Mouse (Mus musculus) E14TG2a.4 (cell line): ENCODE measurements around the gene Calcoco2.

Experiments
- H3K27me3 ChIP-seq: 2 replicates; pipeline ENCODE4 v1.6.1; 2014; ENCODE audit warnings: low read length, control low read depth; ENCODE audit not compliant: insufficient read depth
- H3K36me3 ChIP-seq: 2 replicates; pipeline ENCODE4 v1.6.1; 2014; ENCODE audit warnings: low read length, control low read depth; ENCODE audit not compliant: insufficient read depth
- H3K4me1 ChIP-seq: replicated peaks from 2 replicates; pipeline ENCODE4 v1.6.1; 2014; ENCODE audit warnings: low read depth, low read length, control low read depth
- H3K4me3 ChIP-seq: replicated peaks from 2 replicates; pipeline ENCODE4 v1.5.1; 2014; ENCODE audit warnings: mild to moderate bottlenecking, low read length
- H3K9me3 ChIP-seq: 2 replicates; pipeline ENCODE4 v1.6.1; 2014; ENCODE audit warnings: low read length, control low read depth
- CTCF ChIP-seq: conservative IDR thresholded peaks from 2 replicates; pipeline ENCODE4 v1.5.1; 2014; ENCODE audit warnings: low read length
- NANOG ChIP-seq: IDR thresholded peaks from 2 replicates; pipeline ENCODE4 v1.6.1; 2014; ENCODE audit warnings: borderline replicate concordance, low read length, mixed read lengths
- POU5F1 ChIP-seq: IDR thresholded peaks from 2 replicates; pipeline ENCODE4 v1.6.1; 2014; ENCODE audit warnings: low read length, borderline replicate concordance

Calcoco2 gene

DNA sequence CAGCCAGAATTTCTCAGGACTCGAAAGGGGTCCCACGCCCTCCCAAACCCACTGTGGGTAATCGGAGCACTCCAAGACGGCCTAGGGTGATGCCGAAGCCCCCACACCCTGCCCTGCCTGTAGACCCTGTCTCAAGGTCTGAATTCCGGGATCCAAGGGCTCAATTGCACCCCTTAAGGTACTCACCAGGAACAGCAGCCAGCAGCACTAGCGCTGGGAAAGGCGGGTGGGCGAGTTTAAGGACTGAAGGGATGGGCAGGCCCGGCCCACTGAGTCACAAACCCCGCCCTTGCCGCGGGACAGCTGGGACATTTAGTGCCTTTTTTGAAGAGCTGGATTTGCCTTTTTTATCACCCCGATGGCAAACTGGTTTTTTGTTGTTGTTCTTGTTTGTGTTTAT, at the start of gene Calcoco2:
Calcoco2 (minus strand) TSS at position 214 of the 400 bp plus-strand sequence.
- TF ChIP-seq NANOG (no peak), CTCF (peak; percentile 61)
- no peaks in the 10 kb centered on the region for H3K36me3 ChIP-seq

DNA sequence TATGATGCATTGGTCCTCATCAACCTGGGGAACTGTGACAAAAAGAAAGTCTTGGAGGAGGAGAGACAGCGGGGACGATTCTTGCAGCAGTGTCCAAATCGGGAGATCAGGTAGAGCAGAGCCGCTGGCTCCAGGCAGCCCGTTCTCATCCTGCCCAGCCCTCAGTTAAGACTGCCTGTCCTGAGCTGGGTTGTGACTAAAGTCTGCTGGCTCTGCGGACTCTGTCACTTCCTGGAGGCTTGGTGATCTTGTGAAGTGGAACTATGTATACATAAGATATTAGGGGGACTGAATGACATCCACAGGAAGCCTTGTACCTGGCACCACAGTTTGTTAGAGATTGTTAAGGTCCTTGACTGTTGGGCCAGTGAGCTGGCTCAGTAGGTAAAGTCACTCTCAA, 35.7 kb upstream of the Calcoco2 start:
- no peak for TF ChIP-seq POU5F1
- no peak for TF ChIP-seq CTCF
- TF ChIP-seq NANOG, result no peak
- H3K9me3 ChIP-seq, result 0 out of 2 replicates have a peak, but pooled peaks cover 3% of the 10 kb centered on the region
- peaks cover 39% of the 10 kb centered on the region for H3K4me1 ChIP-seq
- H3K36me3 ChIP-seq, result no peaks in the 10 kb centered on the region
- peaks cover 63% of the 10 kb centered on the region for H3K27me3 ChIP-seq
- no peak overlapping the region for H3K4me3 ChIP-seq

More for the DNA sequence above, at the start of gene Calcoco2:
- Histone ChIP-seq H3K27me3 (no peaks in the 10 kb centered on the region), H3K4me1 (peaks cover 48% of the 10 kb centered on the region), H3K9me3 (no peaks in the 10 kb centered on the region), H3K4me3 (peak within 1 kb of the TSS; percentile 64)

GRCm38 (mm10) chr11:96145622-96146270, 34.0 kb upstream of the Calcoco2 start:
- peak overlapping the region; percentile 39; the same call in 1 of the 2 replicates for H3K4me3 ChIP-seq
- no peaks in the 10 kb centered on the region for H3K36me3 ChIP-seq
- TF ChIP-seq CTCF, result peak; percentile 68
- no peak for TF ChIP-seq NANOG
- H3K27me3 ChIP-seq, result peaks cover 46% of the 10 kb centered on the region
- H3K9me3 ChIP-seq, result 0 out of 2 replicates have a peak, but pooled peaks cover 3% of the 10 kb centered on the region
- peaks cover 49% of the 10 kb centered on the region for H3K4me1 ChIP-seq

GRCm38 (mm10) chr11:96143766-96144165, 32.0 kb upstream of the Calcoco2 start:
- TF ChIP-seq NANOG (no peak), CTCF (no peak), POU5F1 (no peak)
- 0 out of 2 replicates have a peak, but pooled peaks cover 1% of the 10 kb centered on the region for H3K9me3 ChIP-seq
- H3K4me1 ChIP-seq, result peaks cover 66% of the 10 kb centered on the region

DNA sequence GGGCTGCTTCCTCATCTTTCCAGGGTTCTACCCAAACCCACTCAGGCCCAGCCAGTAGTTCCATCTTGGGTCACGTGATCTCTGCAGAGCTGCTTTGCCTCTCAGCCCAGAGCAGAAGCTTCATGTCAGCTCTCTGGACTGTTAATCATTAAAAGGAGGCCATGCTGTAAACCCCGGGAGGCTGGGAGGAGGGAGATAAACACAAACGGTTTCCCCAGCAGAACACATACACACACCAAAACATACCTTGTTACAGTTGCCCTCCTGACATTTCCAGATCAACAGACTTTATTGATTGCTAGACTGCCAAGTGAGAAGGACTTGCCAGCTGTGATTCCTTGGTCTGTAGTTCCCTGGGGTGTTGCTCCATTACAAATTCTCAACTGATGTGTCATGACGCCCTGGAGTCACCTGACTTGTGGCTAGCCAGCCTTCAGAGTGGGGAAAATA, 29.0 kb upstream of the Calcoco2 start:
- H3K4me1 ChIP-seq, result peaks cover 69% of the 10 kb centered on the region
- peaks cover 22% of the 10 kb centered on the region for H3K27me3 ChIP-seq
- no peak overlapping the region for H3K4me3 ChIP-seq
- no peaks in the 10 kb centered on the region for H3K9me3 ChIP-seq
- no peaks in the 10 kb centered on the region for H3K36me3 ChIP-seq
- TF ChIP-seq CTCF (no peak), NANOG (no peak), POU5F1 (no peak)

More at GRCm38 (mm10) chr11:96143766-96144165, 32.0 kb upstream of the Calcoco2 start:
- H3K36me3 ChIP-seq, result no peaks in the 10 kb centered on the region
- peaks cover 43% of the 10 kb centered on the region for H3K27me3 ChIP-seq
- H3K4me3 ChIP-seq, result no peak overlapping the region

DNA sequence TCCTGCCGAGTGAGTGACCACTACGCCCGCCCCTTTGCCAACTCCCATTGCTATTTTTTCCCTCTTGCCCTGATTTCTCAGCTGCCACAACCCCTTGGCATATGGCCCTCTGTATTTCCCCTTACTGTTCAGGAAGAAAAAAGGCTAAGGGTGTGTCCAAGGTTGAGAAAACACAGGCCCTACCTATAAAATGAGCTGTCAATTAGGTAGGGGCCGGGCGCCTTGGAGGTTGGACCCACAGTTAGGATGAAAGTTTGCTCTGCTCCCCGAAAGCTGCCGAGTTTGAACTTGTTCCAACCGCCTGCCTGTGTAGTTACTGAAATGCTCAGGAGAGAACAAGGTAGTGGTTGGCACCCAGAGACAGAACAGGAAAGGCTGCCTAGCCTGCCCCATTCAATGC, 24.1 kb upstream of the Calcoco2 start:
- Histone ChIP-seq H3K4me1 (peaks cover 68% of the 10 kb centered on the region), H3K27me3 (peaks cover 15% of the 10 kb centered on the region; the same call in 1 of the 2 replicates), H3K9me3 (no peaks in the 10 kb centered on the region), H3K4me3 (peak overlapping the region; percentile 45), H3K36me3 (no peaks in the 10 kb centered on the region)
- no peak for TF ChIP-seq CTCF
- no peak for TF ChIP-seq POU5F1
- TF ChIP-seq NANOG, result no peak

DNA sequence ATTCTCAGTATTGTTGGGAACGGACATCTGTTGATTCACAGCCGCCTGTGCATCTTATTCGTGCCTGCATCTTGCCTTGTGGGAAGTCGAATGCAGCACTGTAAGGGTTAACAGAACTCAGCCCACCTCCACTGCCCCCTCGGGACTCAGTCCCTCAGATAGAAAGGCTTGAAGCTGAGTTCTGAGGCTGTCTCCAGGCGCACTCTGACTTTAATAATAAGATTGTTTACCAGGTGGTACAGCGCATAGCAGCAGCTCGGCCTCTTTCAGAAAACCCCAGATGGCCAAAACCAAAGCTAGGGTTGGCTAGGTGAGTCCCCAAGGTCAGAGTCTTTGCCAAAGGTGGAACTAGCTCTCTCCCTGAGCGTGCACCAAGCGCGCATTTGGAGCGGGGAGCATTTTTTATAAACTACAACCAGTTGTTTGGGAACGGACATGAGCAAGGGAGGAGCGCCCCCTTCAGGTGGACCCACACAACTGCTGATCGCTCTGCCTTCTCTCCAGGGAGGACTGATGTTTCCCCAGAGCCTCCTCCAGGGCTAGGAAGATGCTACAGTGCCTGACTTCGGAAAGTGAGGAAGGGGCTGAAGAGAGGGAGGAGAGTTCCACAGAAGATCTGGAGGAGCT, 21.6 kb upstream of the Calcoco2 start, which contains the start of gene Ttll6:
Ttll6 (plus strand) TSS at position 548 of the 627 bp plus-strand sequence.
- no peaks in the 10 kb centered on the region for H3K36me3 ChIP-seq
- TF ChIP-seq POU5F1 (no peak), NANOG (no peak), CTCF (peak; percentile 90)
- H3K9me3 ChIP-seq, result no peaks in the 10 kb centered on the region
- H3K27me3 ChIP-seq, result peaks cover 7% of the 10 kb centered on the region; the same call in 1 of the 2 replicates
- peaks cover 71% of the 10 kb centered on the region for H3K4me1 ChIP-seq
- H3K4me3 ChIP-seq, result peak within 1 kb of the TSS; percentile 37; the same call in 1 of the 2 replicates

DNA sequence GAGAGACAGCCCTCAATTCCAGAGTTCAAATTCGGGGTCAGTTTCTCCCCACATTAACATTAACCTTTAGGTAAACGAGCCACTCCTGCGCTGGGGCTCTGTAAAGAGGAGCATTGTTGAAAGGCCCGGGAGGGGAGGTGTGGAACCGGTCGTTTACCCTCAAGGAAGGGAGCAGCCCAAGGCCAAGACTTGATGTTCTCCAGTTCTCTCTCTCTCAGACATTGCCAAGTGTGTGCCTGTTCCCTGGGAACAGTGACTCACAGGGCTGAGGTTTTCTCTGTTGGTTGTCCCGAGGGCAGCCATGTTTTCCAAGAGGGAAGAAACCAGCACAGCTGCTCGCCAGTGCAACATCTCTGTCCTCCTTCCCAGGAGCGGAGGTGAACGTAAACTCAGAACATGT, 18.8 kb upstream of the Calcoco2 start:
- Histone ChIP-seq H3K36me3 (no peaks in the 10 kb centered on the region), H3K4me1 (peaks cover 86% of the 10 kb centered on the region), H3K27me3 (peaks cover 5% of the 10 kb centered on the region; the same call in 1 of the 2 replicates), H3K4me3 (peak overlapping the region; percentile 17; the same call in 1 of the 2 replicates), H3K9me3 (no peaks in the 10 kb centered on the region)
- no peak for TF ChIP-seq NANOG
- TF ChIP-seq CTCF, result no peak
- no peak for TF ChIP-seq POU5F1
